16 mouse cellular contexts compared by ENCODE assay signal in genomic region chr10:105926912-105927238, GRCm38 (mm10).
DNase-seq lines count a peak whose midpoint lies in the region; ATAC-seq and TF ChIP-seq lines count a peak whose summit lies in the region.
"Had no signal": no experiment of that assay in that cellular context is flagged by ENCODE, and none has a peak within 500 bp of the region (broad histone marks: within the 10 kb centered on the region; RNA-seq: fewer than 3 reads in every experiment).

No protein-coding gene starts in this region.

- intact Hi-C loops in gastrocnemius, postnatal 36 days (cut with DNase I) = no loop called here

- no peaks in the 10 kb centered on the region for H3K27me3 ChIP-seq in neural tube, embryonic 11.5 days (ENCODE audit: control insufficient read depth, insufficient read depth, low read length)
- H3K27me3 ChIP-seq in forebrain, embryonic 15.5 days = no peaks in the 10 kb centered on the region
- no peaks in the 10 kb centered on the region for H3K27me3 ChIP-seq in hindbrain, postnatal 0 days (ENCODE audit: insufficient read depth, low read length)
- H3K27me3 ChIP-seq in neural tube, embryonic 15.5 days (replicated peaks) = no peaks in the 10 kb centered on the region
- H3K27me3 ChIP-seq: heart, embryonic 13.5 days; limb, embryonic 12.5 days; liver, embryonic 15.5 days had no signal

- DNase-seq in neural tube, embryonic 11.5 days (ENCODE audit: low spot score) = no peak
- DNase-seq in neural tube, embryonic 10.5 days (ENCODE audit: extremely low spot score, low spot score) = no peak
- peak; percentile 8 for DNase-seq in hindbrain, postnatal 0 days (ENCODE audit: low spot score)
- DNase-seq in gastrocnemius, postnatal 36 days = no peak
- DNase-seq in layer of hippocampus, postnatal 10 days (ENCODE audit: low spot score in 2 of 2) = no peak
- DNase-seq: adrenal gland, adult 8-10 months; cerebellum, adult 9-10 months; kidney, adult 2 months; kidney, postnatal 36 days; thymus, adult 18-20 months had no signal

- no peaks in the 10 kb centered on the region for H3K36me3 ChIP-seq in neural tube, embryonic 11.5 days (ENCODE audit: control insufficient read depth, insufficient read depth, low read length)
- no peaks in the 10 kb centered on the region for H3K36me3 ChIP-seq in forebrain, embryonic 15.5 days
- H3K36me3 ChIP-seq in hindbrain, postnatal 0 days (ENCODE audit: insufficient read depth, low read length) = no peaks in the 10 kb centered on the region
- no peaks in the 10 kb centered on the region for H3K36me3 ChIP-seq in neural tube, embryonic 15.5 days
- H3K36me3 ChIP-seq: G1E; heart, embryonic 13.5 days; limb, embryonic 12.5 days; liver, embryonic 15.5 days had no signal

- no peaks in the 10 kb centered on the region for H3K9me3 ChIP-seq in neural tube, embryonic 11.5 days (ENCODE audit: control insufficient read depth, low read length)
- H3K9me3 ChIP-seq in forebrain, embryonic 15.5 days = no peaks in the 10 kb centered on the region
- no peaks in the 10 kb centered on the region for H3K9me3 ChIP-seq in hindbrain, postnatal 0 days (ENCODE audit: low read length)
- H3K9me3 ChIP-seq in neural tube, embryonic 15.5 days (replicated peaks) = no peaks in the 10 kb centered on the region
- H3K9me3 ChIP-seq: G1E; heart, embryonic 13.5 days; limb, embryonic 12.5 days; liver, embryonic 15.5 days had no signal

- ATAC-seq in neural tube, embryonic 11.5 days (ENCODE audit: insufficient read depth, low FRiP score, low TSS enrichment) = peak; percentile 58; the same call in 1 of the 2 replicates
- peak; percentile 95 for ATAC-seq in forebrain, embryonic 15.5 days (replicated peaks)
- ATAC-seq in hindbrain, postnatal 0 days = peak; percentile 56
- peak; percentile 70; the same call in 1 of the 2 replicates for ATAC-seq in neural tube, embryonic 15.5 days (ENCODE audit: low FRiP score)

- H3K4me1 ChIP-seq in neural tube, embryonic 11.5 days (ENCODE audit: control insufficient read depth, insufficient read depth, low read length) = no peaks in the 10 kb centered on the region
- H3K4me1 ChIP-seq in forebrain, embryonic 15.5 days = peaks cover 9% of the 10 kb centered on the region
- no peaks in the 10 kb centered on the region for H3K4me1 ChIP-seq in hindbrain, postnatal 0 days (ENCODE audit: insufficient read depth, low read length)
- H3K4me1 ChIP-seq in neural tube, embryonic 15.5 days = no peaks in the 10 kb centered on the region
- H3K4me1 ChIP-seq: heart, embryonic 13.5 days; limb, embryonic 12.5 days; liver, embryonic 15.5 days had no signal

- no peak overlapping the region for H3K4me2 ChIP-seq in neural tube, embryonic 11.5 days (ENCODE audit: low read depth)
- no peak overlapping the region for H3K4me2 ChIP-seq in forebrain, embryonic 15.5 days (replicated peaks)
- H3K4me2 ChIP-seq in hindbrain, postnatal 0 days (ENCODE audit: low read depth, low read length) = no peak overlapping the region
- no peak overlapping the region for H3K4me2 ChIP-seq in neural tube, embryonic 15.5 days
- H3K4me2 ChIP-seq: heart, embryonic 13.5 days; limb, embryonic 12.5 days; liver, embryonic 15.5 days had no signal

- H3K4me3 ChIP-seq in neural tube, embryonic 11.5 days (ENCODE audit: low read depth, low read length) = no peak overlapping the region
- H3K4me3 ChIP-seq in forebrain, embryonic 15.5 days = no peak overlapping the region
- no peak overlapping the region for H3K4me3 ChIP-seq in hindbrain, postnatal 0 days (ENCODE audit: low read length)
- H3K4me3 ChIP-seq in neural tube, embryonic 15.5 days (replicated peaks) = no peak overlapping the region
- H3K4me3 ChIP-seq: heart, embryonic 13.5 days; limb, embryonic 12.5 days; liver, embryonic 15.5 days had no signal

- no peak overlapping the region for H3K27ac ChIP-seq in neural tube, embryonic 11.5 days (ENCODE audit: low read depth, low read length)
- H3K27ac ChIP-seq in forebrain, embryonic 15.5 days (replicated peaks) = 0 out of 2 replicates have a peak overlapping the region, but pooled peaks have one; percentile 37
- no peak overlapping the region for H3K27ac ChIP-seq in hindbrain, postnatal 0 days
- H3K27ac ChIP-seq in neural tube, embryonic 15.5 days (replicated peaks) = no peak overlapping the region
- H3K27ac ChIP-seq: heart, embryonic 13.5 days; limb, embryonic 12.5 days; liver, embryonic 15.5 days had no signal

- H3K9ac ChIP-seq in neural tube, embryonic 11.5 days (ENCODE audit: low read length) = no peak overlapping the region
- no peak overlapping the region for H3K9ac ChIP-seq in forebrain, embryonic 15.5 days (replicated peaks)
- H3K9ac ChIP-seq in hindbrain, postnatal 0 days (replicated peaks; ENCODE audit: low read length) = no peak overlapping the region
- H3K9ac ChIP-seq in neural tube, embryonic 15.5 days (replicated peaks) = no peak overlapping the region
- H3K9ac ChIP-seq: heart, embryonic 13.5 days; limb, embryonic 12.5 days; liver, embryonic 15.5 days had no signal

- TF ChIP-seq CTCF in hindbrain, postnatal 0 days (IDR thresholded peaks at IDR 0.05; ENCODE audit: low read depth) = no peak

- WGBS in neural tube, embryonic 11.5 days = 64% methylated on average over 4 of the region's 4 CpGs
- 15% methylated on average over 4 of the region's 4 CpGs for WGBS in forebrain, embryonic 15.5 days
- WGBS in hindbrain, postnatal 0 days = 30% methylated on average over 4 of the region's 4 CpGs
- 44% methylated on average over 4 of the region's 4 CpGs for WGBS in neural tube, embryonic 15.5 days
